Mouse (Mus musculus): ENCODE measurements at regions not wholly inside any gene's neighbourhood (a gene's known extent, or its start where the extent isn't known, plus 50 kb on each side); places are given as distances from the start of the nearest gene placed in this dataset.

GRCm38 (mm10) chr7:50993707-50994106, 394.7 kb downstream of the 4933405O20Rik start:
- DNase-seq (ENCODE audit: low spot score) = no peak

- DNase-seq (ENCODE audit: low spot score) = peak; percentile 0
Observed at GRCm38 (mm10) chr7:51041899-51042667, 443.1 kb downstream of the 4933405O20Rik start.

GRCm38 (mm10) chr7:51051496-51051895, 452.5 kb downstream of the 4933405O20Rik start:
- DNase-seq (ENCODE audit: low spot score) = no peak

GRCm38 (mm10) chr7:51068376-51068775, 442.5 kb upstream of the Ano5 start:
- DNase-seq (ENCODE audit: low spot score) = no peak

- DNase-seq (ENCODE audit: low spot score) = no peak
Observed at GRCm38 (mm10) chr7:51093774-51094173, 417.1 kb upstream of the Ano5 start.

- no peak for DNase-seq (ENCODE audit: low spot score)
Observed at GRCm38 (mm10) chr7:51101166-51101565, 409.7 kb upstream of the Ano5 start.

GRCm38 (mm10) chr7:51140796-51141195, 370.0 kb upstream of the Ano5 start:
- no peak for DNase-seq (ENCODE audit: low spot score)

- DNase-seq (ENCODE audit: low spot score) = no peak
Observed at GRCm38 (mm10) chr7:51175211-51175610, 335.6 kb upstream of the Ano5 start.

GRCm38 (mm10) chr7:51215487-51216232, 295.2 kb upstream of the Ano5 start:
- DNase-seq (ENCODE audit: low spot score) = no peak

GRCm38 (mm10) chr7:51216233-51216605, 294.6 kb upstream of the Ano5 start:
- no peak for DNase-seq (ENCODE audit: low spot score)

- DNase-seq (ENCODE audit: low spot score) = no peak
Observed at GRCm38 (mm10) chr7:51221351-51221750, 289.5 kb upstream of the Ano5 start.

GRCm38 (mm10) chr7:51221806-51222205, 289.0 kb upstream of the Ano5 start:
- DNase-seq (ENCODE audit: low spot score) = no peak

GRCm38 (mm10) chr7:51227136-51227535, 283.7 kb upstream of the Ano5 start:
- no peak for DNase-seq (ENCODE audit: low spot score)

GRCm38 (mm10) chr7:51234616-51235015, 276.2 kb upstream of the Ano5 start:
- DNase-seq (ENCODE audit: low spot score) = no peak

- no peak for DNase-seq (ENCODE audit: low spot score)
Observed at GRCm38 (mm10) chr7:51247695-51248094, 263.1 kb upstream of the Ano5 start.

GRCm38 (mm10) chr7:51254461-51254860, 256.4 kb upstream of the Ano5 start:
- no peak for DNase-seq (ENCODE audit: low spot score)

GRCm38 (mm10) chr7:51259160-51259831, 251.5 kb upstream of the Ano5 start:
- DNase-seq (ENCODE audit: low spot score) = no peak

- DNase-seq (ENCODE audit: low spot score) = no peak
Observed at GRCm38 (mm10) chr7:51264166-51264565, 246.7 kb upstream of the Ano5 start.

- no peak for DNase-seq (ENCODE audit: low spot score)
Observed at GRCm38 (mm10) chr7:51265896-51266295, 244.9 kb upstream of the Ano5 start.

- no peak for DNase-seq (ENCODE audit: low spot score)
Observed at GRCm38 (mm10) chr7:51266879-51267278, 243.9 kb upstream of the Ano5 start.

GRCm38 (mm10) chr7:51268743-51269142, 242.1 kb upstream of the Ano5 start:
- no peak for DNase-seq (ENCODE audit: low spot score)

GRCm38 (mm10) chr7:51270531-51271090, 240.2 kb upstream of the Ano5 start:
- peak; percentile 37 for DNase-seq (ENCODE audit: low spot score)

Data from heart, adult 8-10 months (tissue).